Mouse (Mus musculus) MEL (cell line): ENCODE results near the gene Klf4.

ENCODE experiments used
- CHD2 ChIP-seq: IDR thresholded peaks from 2 replicates; pipeline ENCODE4 v1.6.1; 2011; ENCODE audit warnings: low read length, improper control_type of control experiment
- CTCF ChIP-seq, 3 experiments: IDR thresholded peaks in 2 of 3; conservative IDR thresholded peaks in 1 of 3; 2 replicates each; pipeline ENCODE4 v1.5.1; 2011 to 2012; ENCODE audit warnings: low read length in 3 of 3, low read depth in 2 of 3, mild to moderate bottlenecking in 2 of 3, improper control_type of control experiment in 1 of 3, inconsistent platforms in 1 of 3, mixed read lengths in 1 of 3, moderate library complexity in 1 of 3; ENCODE audit not compliant: control insufficient read depth in 1 of 3, insufficient read depth in 1 of 3, poor library complexity in 1 of 3, severe bottlenecking in 1 of 3
- EP300 ChIP-seq, 2 experiments: IDR thresholded peaks; 2 replicates each; pipeline ENCODE4 v1.6.1; 2011; ENCODE audit warnings: improper control_type of control experiment in 2 of 2, low read length in 2 of 2, low read depth in 1 of 2, mild to moderate bottlenecking in 1 of 2
- GABPA ChIP-seq: IDR thresholded peaks from 2 replicates; pipeline ENCODE4 v1.6.1; 2012; ENCODE audit warnings: low read depth, mild to moderate bottlenecking, inconsistent platforms, low read length, improper control_type of control experiment, moderate library complexity
- GATA1 ChIP-seq: IDR thresholded peaks from 2 replicates; pipeline ENCODE4 v1.6.1; 2011; ENCODE audit warnings: low read depth, low read length, improper control_type of control experiment
- HCFC1 ChIP-seq: IDR thresholded peaks from 2 replicates; pipeline ENCODE4 v1.6.1; 2012; ENCODE audit warnings: low read depth, mild to moderate bottlenecking, inconsistent platforms, low read length, improper control_type of control experiment, moderate library complexity
- JUND ChIP-seq: IDR thresholded peaks from 2 replicates; pipeline ENCODE4 v1.6.1; 2011; ENCODE audit warnings: low read depth, mild to moderate bottlenecking, improper control_type of control experiment, low read length
- MAX ChIP-seq: IDR thresholded peaks from 2 replicates; pipeline ENCODE4 v1.6.1; 2011; ENCODE audit warnings: low read length, improper control_type of control experiment
- MEF2A ChIP-seq: IDR thresholded peaks from 2 replicates; pipeline ENCODE4 v1.6.1; 2014; ENCODE audit warnings: low read depth, mild to moderate bottlenecking, inconsistent platforms, low read length, improper control_type of control experiment; ENCODE audit not compliant: poor library complexity, insufficient replicate concordance, severe bottlenecking; ENCODE audit errors: extremely low read depth
- MXI1 ChIP-seq: IDR thresholded peaks from 2 replicates; pipeline ENCODE4 v1.6.1; 2011; ENCODE audit warnings: mild to moderate bottlenecking, low read depth, low read length, improper control_type of control experiment
- MYC ChIP-seq: IDR thresholded peaks from 2 replicates; pipeline ENCODE4 v1.6.1; 2011; ENCODE audit warnings: low read depth, mild to moderate bottlenecking, low read length, improper control_type of control experiment, moderate library complexity
- POLR2A ChIP-seq, 2 experiments: IDR thresholded peaks; 2 replicates each; pipeline ENCODE4 v1.6.1; 2011 to 2012; ENCODE audit warnings: low read length in 2 of 2, mild to moderate bottlenecking in 2 of 2, control low read depth in 1 of 2, improper control_type of control experiment in 1 of 2, low read depth in 1 of 2, moderate library complexity in 1 of 2; ENCODE audit not compliant: control insufficient read depth in 1 of 2, insufficient read depth in 1 of 2, poor library complexity in 1 of 2
- TCF12 ChIP-seq: IDR thresholded peaks from 2 replicates; pipeline ENCODE4 v1.6.1; 2014; ENCODE audit warnings: low read depth, mild to moderate bottlenecking, inconsistent platforms, low read length, improper control_type of control experiment, moderate library complexity
- ZNF384 ChIP-seq: IDR thresholded peaks from 2 replicates; pipeline ENCODE4 v1.6.1; 2012; ENCODE audit warnings: low read depth, mild to moderate bottlenecking, inconsistent platforms, low read length, improper control_type of control experiment

- TF ChIP-seq EP300 (IDR thresholded peaks at IDR 0.05; ENCODE audit: low read depth in 1 of 2, low read length in 2 of 2) (no peak), GATA1 (no peak), CTCF (IDR thresholded peaks at IDR 0.05 in 2 of 3, conservative IDR thresholded peaks at IDR 0.05 in 1 of 3; ENCODE audit: control insufficient read depth in 1 of 3, insufficient read depth in 1 of 3, low read depth in 2 of 3, low read length in 3 of 3, poor library complexity in 1 of 3, severe bottlenecking in 1 of 3) (no peak), POLR2A (IDR thresholded peaks at IDR 0.05; ENCODE audit: control insufficient read depth in 1 of 2, insufficient read depth in 1 of 2, low read depth in 1 of 2, low read length in 2 of 2, poor library complexity in 1 of 2) (no peak), HCFC1 (no peak), CHD2 (no peak), TCF12 (no peak), MAX (no peak), GABPA (no peak), JUND (no peak), MYC (no peak), ZNF384 (no peak), MEF2A (no peak), MXI1 (no peak)
Measured at GRCm38 (mm10) chr4:55493261-55493660, 39.0 kb downstream of the Klf4 start.
